Mouse (Mus musculus): Measurements from ENCODE around the gene Nr1h2.

Nr1h2 gene

GRCm38 (mm10) chr7:44584265-44584804, 30.6 kb upstream of the Nr1h2 start:
- no peak for DNase-seq

GRCm38 (mm10) chr7:44583146-44583545, 29.4 kb upstream of the Nr1h2 start:
- peak; percentile 66 for DNase-seq

DNA sequence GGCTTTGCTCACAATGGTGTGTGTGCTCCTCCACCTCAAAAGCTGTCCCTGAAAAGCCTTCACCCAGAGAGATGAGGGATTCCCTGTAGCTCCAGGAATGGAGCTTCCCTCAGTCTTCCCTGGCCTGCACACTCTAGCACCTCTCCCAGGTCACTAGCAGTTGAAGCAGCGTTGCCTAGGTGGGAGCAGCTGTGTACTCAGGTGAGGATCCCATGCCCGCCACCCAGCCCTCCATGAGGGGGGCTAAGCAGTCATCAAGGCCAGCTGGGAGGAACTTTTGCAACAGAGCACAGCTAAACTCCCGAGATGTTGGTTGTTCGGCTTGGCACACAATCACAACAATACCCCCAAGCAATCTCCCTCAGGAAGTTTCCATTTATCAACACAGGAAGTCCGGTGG, 29.0 kb upstream of the Nr1h2 start:
- DNase-seq: peak; percentile 36

DNA sequence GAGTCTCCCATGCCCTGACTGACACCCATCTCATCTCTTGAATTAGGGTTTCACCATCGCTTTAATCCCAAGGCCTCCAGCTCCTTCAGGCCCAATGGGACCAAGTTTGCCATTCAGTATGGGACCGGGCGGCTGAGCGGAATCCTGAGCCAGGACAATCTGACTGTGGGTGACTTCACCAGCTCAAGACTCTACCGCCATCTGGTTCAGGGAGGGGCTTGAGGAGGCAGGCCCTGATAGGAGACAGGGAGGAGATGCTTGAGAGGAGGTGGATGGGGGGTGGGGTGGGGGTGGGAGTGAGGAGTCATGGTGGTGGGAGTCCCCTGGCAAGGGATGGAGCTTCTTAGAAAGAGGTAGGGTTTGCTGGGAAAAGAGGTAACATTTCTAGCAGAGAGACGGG, 27.9 kb upstream of the Nr1h2 start:
- no peak for DNase-seq

DNA sequence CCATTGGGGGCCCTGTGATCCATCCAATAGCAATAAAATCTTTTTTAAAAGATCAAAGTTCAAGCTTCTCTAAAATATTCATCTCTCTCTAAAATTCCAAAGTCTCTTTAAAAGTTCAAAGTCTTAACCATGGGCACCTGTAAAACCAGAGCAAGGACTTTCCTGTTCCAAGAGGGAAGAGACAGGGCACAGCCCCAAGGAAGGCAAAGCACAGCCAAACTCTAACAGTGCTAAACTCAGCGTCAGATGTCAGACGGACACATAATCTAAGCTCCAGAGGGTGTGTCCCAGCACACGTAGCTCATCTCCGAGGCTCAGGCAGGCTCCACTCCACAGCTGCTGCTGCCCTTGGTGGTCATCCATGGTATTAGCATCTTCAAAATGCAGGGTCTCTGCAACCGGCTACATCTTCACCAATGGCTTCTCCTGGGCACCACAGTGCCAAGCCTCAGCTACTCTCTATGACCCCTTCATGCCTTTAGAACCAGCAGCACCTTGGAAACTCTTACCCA, 22.6 kb upstream of the Nr1h2 start:
- no peak for DNase-seq

- DNase-seq: no peak
These were observed 19.3 kb upstream of the Nr1h2 start for GRCm38 (mm10) chr7:44572956-44573484.

GRCm38 (mm10) chr7:44572213-44572701, 18.5 kb upstream of the Nr1h2 start, which contains the start of gene Napsa:
Napsa (plus strand) TSS chr7:44572380.
- peak; percentile 76 for DNase-seq

GRCm38 (mm10) chr7:44571811-44572210, 18.1 kb upstream of the Nr1h2 start:
- DNase-seq: no peak

DNA sequence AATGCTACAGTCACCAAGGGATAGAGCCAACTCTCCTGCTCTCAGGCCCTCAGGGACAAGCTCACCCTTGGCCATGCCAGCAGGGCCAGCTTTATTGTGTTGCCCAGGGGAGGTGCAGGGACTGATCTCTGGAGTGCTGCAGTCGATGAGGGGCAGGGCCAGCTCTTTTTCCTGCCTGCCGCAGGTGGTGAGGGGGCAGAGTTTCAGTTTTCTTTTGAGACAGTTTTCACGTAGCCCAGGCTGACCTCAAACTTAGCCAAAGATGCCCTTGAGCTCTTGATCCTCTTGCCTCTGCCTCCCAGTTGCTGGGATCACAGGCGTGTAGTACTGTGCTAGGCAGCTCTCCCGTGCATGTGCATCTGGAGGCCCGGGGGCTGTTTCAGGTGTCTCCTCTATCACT, 17.2 kb upstream of the Nr1h2 start:
- DNase-seq: no peak

DNA sequence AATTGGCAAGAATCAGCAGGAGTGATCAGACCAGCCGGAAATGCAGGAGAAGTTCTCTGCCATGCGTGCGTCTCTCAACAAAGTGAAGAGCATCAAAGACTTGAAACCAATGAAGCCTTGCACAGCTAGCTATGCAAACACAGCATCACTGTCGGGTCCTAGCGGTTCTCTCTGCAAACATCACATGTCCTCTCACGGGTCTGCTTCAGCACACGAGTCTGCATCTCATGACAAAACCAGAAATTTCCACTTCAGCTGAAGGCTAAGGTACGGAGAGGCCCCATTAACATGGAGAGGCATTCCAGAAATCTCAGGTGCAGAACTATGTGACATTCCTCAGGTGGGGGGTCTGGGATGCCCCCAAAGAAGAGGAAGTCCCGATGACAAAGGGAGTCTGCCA, 15.1 kb upstream of the Nr1h2 start:
- DNase-seq: no peak

DNA sequence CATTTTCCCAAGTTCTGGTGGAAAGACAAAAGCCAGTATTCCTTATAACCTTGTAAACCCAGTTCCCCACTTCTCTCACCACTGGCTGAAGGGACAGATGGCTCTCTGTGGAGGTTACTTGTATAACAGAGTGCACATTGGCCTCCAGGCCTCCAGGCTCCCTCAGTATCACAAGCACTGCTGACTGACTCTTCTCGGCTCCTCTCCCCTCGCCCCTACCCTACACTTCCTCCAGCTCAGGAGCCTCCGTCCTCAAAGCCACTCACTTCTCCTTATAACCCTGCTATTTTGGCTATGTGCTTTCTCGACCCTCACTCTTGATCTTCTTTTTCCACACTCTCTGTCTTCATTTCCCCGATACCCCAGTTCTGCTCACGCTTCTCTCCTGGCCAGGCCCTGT, 11.7 kb upstream of the Nr1h2 start:
- DNase-seq: no peak

- DNase-seq: no peak
These were observed 10.7 kb upstream of the Nr1h2 start for GRCm38 (mm10) chr7:44564486-44564885.

DNA sequence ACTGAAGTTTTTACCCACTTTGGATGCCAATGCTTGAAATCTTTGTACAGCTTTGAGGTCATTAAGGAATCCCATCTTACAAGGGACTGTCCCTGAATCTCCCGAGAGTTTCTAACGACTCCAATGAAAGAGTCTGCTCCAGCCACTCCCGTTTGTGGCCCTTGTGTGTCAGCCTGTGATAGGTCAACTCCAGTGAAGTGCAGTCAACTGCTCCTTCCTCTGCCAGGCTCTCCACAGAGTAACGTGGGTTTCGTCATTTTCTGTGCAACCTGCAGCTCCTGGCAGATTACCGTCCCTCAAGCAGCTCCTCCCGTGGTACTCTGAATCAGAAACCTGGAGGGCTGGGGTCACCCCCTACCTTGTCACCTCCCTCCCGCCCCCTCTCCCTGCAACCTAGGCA, 9.5 kb upstream of the Nr1h2 start:
- DNase-seq: peak; percentile 45

DNA sequence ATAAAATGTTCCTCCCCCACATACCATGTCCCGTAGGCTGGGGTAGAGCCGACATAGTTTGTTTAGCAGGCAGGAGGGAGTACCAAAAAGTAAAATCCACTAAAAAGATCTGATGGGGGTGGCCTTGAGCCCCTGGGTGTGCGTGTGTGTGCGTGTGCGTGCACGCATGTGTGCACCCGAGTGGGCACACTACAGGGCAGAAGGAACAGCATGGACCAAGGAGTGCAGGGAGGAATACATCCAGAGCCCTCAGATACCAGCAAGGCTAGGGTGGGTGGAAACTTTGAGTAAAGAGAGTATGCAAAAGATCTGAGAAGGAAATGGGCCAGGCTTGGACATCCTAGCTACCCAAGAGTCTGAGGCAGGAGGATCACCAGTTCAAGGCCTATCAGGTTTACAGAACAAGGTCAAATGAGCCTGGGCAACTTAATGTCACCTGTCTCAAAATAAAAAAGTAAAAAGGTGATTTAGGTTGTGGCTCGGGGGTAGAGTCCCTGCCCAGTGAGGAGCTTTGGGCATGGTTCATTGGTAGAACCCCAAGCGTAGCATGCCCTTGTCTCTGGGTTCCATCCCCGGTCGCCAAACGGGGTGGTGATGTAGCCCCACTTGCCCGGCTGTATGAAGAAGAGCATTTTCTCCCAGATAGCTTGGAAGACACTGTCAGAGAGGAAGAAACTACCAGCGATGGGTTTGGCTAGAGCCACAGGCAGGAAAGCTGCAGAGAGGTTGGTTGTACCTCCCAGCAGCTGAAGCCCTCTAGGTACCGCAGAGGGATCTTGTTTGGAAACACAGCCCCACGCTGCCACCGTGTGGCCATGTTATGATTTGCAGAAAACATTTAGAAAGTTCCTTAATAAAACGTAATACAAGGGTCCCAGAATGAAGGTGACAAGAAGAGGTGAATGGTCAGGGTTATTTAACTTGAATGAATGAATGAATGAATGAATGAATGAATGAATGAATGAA, 7.0 kb upstream of the Nr1h2 start:
- peak; percentile 88 for DNase-seq

GRCm38 (mm10) chr7:44557629-44558028, 3.9 kb upstream of the Nr1h2 start:
- DNase-seq: no peak

- peak; percentile 92 for DNase-seq
These were observed 471 bp downstream of the Nr1h2 start for GRCm38 (mm10) chr7:44553196-44553764.

DNA sequence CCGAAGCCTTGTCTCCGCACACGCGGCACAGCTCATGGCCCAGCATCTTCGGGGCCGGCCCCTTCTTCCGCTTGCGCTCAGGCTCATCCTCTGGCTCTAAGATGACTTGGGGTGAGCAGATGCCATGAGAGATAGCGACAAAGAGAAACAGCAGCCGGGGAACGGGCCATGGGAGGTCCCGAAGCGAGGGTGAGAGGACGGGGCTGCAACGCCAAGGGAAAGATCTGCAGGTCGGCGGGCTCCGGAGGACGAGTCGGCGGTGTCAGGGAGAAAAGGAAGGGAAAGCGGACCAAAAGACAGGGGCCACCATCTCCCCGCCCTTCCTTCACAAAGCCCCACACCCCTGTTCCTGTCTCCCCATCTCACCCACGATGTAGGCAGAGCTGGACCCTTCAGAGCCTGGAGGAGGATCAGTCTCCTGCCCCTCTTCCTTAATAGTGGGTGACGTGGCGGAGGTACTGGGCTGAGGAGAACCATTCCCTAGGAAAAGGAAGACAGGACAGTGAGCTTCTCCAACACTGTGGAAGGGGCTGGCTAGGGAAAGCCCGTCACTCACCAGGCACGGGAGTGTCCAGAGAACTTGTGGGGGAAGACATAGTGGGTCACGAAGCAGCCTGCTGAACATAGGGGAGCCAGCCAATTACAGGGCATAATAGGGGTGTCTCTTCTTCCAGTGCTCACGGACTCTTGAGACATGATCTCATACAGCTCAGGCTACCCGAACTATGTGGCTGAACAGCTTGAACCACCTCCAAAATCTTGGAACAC, 1.4 kb downstream of the Nr1h2 start:
- DNase-seq: no peak

GRCm38 (mm10) chr7:44551731-44552130, 2.0 kb downstream of the Nr1h2 start:
- no peak for DNase-seq

- no peak for DNase-seq
These were observed 2.5 kb downstream of the Nr1h2 start for GRCm38 (mm10) chr7:44551301-44551700.

DNA sequence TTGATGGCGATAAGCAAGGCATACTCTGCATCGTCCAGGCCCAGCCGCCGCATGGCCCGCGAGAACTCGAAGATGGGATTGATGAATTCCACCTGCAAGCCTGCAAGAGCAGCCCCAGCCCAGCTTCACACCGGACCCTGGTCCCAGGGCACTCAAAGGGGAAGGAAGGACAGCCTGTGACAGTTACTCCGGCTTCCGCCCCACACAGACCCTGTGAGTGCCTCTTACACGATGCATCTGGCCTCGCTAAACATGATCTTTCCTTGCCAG, 3.4 kb downstream of the Nr1h2 start:
- DNase-seq: no peak

DNA sequence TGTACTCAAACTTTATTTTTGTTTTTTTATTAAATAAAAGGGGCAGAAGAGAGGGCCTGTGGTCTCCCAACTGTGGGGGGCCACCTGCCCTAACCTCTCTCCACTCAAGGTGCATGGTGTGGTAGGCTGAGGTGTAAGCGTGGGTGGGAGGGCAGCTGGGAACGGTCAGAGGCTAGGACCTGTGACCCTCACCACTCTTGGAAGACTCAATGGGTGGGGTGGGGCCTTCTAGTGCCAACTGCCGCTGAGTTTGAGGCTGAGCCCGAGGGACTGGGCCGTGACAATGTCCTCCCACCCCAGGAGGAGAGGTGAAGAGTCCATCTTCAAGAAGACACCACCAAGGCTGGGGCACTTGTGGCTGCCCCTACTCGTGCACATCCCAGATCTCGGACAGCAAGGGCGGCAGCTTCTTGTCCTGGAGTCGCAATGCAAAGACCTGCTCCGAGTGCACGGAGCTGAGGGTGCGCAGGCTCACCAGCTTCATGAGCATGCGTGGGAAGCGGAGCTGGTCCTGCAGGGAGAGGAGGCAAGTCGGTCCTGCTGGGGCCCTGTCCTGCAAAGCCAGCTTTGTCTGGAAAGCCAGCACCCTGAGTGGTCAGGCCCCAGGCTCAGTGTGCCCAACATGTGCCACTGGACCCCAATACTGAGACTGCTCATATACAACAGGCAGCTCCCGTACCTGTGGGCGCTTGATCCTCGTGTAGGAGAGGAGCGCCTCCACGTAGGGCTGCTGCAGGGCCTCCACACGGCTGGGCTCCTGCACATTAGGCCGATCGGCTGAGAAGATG, 3.9 kb downstream of the Nr1h2 start:
- no peak for DNase-seq

- peak; percentile 100 for DNase-seq
These were observed 5.2 kb downstream of the Nr1h2 start, which contains the start of gene Pold1 for GRCm38 (mm10) chr7:44548497-44549087. Pold1 (minus strand) TSS chr7:44548849.

Data from lung, postnatal 10 days (tissue).